Mouse (Mus musculus) olfactory bulb, adult 2 months (tissue): ENCODE measurements around the gene Trappc6a. TPM values are rescaled to one million over a fixed set of nuclear protein-coding genes. Genes with fewer than 3 reads are reported as not detected.

Experiments used
- H3K27ac ChIP-seq: fragments of 200-500 bp; 2 replicates; pipeline ENCODE4 v1.5.1; 2012; ENCODE audit warnings: low read depth, low read length; ENCODE audit not compliant: insufficient read depth
- H3K4me1 ChIP-seq: fragments of 200-500 bp; 2 replicates; pipeline ENCODE4 v1.6.1; 2012; ENCODE audit warnings: low read length; ENCODE audit not compliant: control insufficient read depth, insufficient read depth
- H3K4me3 ChIP-seq: fragments of 200-500 bp; 2 replicates; pipeline ENCODE4 v1.5.1; 2012; ENCODE audit warnings: mild to moderate bottlenecking, low read depth, low read length, moderate library complexity; ENCODE audit not compliant: insufficient read depth
- CTCF ChIP-seq: fragments of 200-500 bp; IDR thresholded peaks from 2 replicates; pipeline ENCODE4 v1.5.1; 2012; ENCODE audit warnings: low read depth, mild to moderate bottlenecking, low read length, moderate library complexity; ENCODE audit not compliant: insufficient read depth
- POLR2A ChIP-seq: fragments of 200-500 bp; IDR thresholded peaks from 2 replicates; pipeline ENCODE4 v1.6.1; 2012; ENCODE audit warnings: mild to moderate bottlenecking, low read depth, low read length, moderate library complexity; ENCODE audit not compliant: insufficient read depth
- WGBS: fragments of 180-500 bp; shearing (Covaris S2); methylation state at CpG from one replicate; pipeline ENCODE4 v1.1.7; 2018; 5-methylcytosine and 5-hydroxymethylcytosine counted together
- polyA plus RNA-seq: library from polyadenylated mRNA; stranded (reverse); fragments of >200 nt; gene quantifications from 2 replicates; pipeline ENCODE4 v1.2.4, GENCODE M21; 2012; ENCODE audit warnings: low replicate concordance; ENCODE audit not compliant: missing spikeins, insufficient read depth, insufficient read length

Trappc6a gene
- polyA plus RNA-seq, 1 experiment, result not detected

DNA sequence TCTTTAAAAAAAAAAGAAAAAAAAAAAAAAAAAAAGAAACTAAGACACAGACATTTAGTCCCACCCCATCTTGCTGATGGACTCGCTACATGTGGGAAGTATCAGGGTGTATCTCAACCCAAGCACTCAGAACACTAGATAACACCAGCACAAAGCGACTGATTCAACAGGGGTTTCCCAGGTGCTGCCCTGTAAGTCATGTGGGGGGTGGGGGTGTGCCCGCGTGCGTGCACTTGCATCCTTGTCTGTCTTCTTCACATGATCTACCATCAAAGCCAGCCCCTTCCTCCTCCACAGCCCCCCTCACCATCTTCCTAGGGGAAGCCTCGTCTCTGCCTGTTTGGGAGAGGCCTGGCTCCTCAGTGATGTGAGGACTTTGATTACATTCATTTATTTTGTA is 4.2 kb downstream of the Trappc6a start:
- TF ChIP-seq CTCF (no peak), POLR2A (no peak)
- WGBS, result 84% methylated on average over 6 of the region's 6 CpGs
- no peak overlapping the region for H3K27ac ChIP-seq
- H3K4me3 ChIP-seq, result no peak overlapping the region
- H3K4me1 ChIP-seq, result peaks cover 12% of the 10 kb centered on the region; the same call in 1 of the 2 replicates

- 4% methylated on average over 17 of the region's 29 CpGs for WGBS
- TF ChIP-seq CTCF (no peak), POLR2A (no peak)
- Histone ChIP-seq H3K27ac (no peak within 1 kb of the TSS), H3K4me3 (no peak within 1 kb of the TSS), H3K4me1 (peaks cover 10% of the 10 kb centered on the region)
Observed at GRCm38 (mm10) chr7:19517652-19518365, 9.6 kb downstream of the Trappc6a start, which contains the start of gene Nkpd1. Gene Nkpd1, plus strand, starts transcription at chr7:19517838.

GRCm38 (mm10) chr7:19520032-19520431 is 11.8 kb downstream of the Trappc6a start:
- H3K4me3 ChIP-seq, result no peak overlapping the region
- 25% methylated on average over 23 of the region's 23 CpGs for WGBS
- no peak overlapping the region for H3K27ac ChIP-seq
- H3K4me1 ChIP-seq, result peaks cover 30% of the 10 kb centered on the region
- TF ChIP-seq CTCF, result no peak
- no peak for TF ChIP-seq POLR2A

- TF ChIP-seq POLR2A, result no peak
- no peak for TF ChIP-seq CTCF
- 5% methylated on average over 72 of the region's 72 CpGs for WGBS
- Histone ChIP-seq H3K4me3 (peak overlapping the region; percentile 42), H3K4me1 (peaks cover 26% of the 10 kb centered on the region), H3K27ac (no peak overlapping the region)
Observed at GRCm38 (mm10) chr7:19523017-19523756, 15.0 kb downstream of the Trappc6a start.

DNA sequence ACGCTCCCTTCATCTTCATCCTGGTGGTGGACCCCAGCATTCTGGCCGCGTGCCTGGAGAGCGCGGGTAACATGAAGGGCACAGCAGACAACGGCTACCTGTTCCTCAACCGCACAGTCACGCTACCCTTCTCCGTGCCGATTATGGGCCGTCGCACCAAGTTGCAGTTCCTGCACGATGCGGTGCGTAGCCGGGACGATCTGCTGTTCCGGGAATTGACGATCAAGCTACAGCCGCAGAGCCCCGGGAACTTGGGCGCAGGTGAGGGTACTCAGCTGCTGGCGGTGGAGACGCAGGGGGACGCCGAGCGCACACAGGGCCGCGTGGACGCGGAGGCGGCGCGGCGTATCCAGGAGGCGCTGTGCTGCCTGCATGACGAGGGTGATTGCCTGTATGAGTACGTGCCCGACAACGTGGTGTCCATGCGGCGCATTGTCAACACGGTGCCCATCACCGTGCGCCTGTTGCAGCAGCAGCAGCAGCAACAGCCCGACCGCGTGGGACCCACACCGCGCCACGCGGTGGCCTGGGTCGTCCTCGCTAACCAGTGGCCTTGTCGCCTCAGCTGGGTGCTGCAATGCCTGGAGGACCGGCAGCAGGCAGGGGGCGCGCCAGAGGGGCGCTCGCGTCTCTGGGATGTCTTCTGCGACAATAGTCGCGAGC is 15.7 kb downstream of the Trappc6a start:
- no peak overlapping the region for H3K27ac ChIP-seq
- under 1% methylated on average over 64 of the region's 64 CpGs for WGBS
- H3K4me1 ChIP-seq, result peaks cover 26% of the 10 kb centered on the region
- TF ChIP-seq CTCF (peak; percentile 44; the same call in 1 of the 2 replicates), POLR2A (no peak)
- peak overlapping the region; percentile 42 for H3K4me3 ChIP-seq

DNA sequence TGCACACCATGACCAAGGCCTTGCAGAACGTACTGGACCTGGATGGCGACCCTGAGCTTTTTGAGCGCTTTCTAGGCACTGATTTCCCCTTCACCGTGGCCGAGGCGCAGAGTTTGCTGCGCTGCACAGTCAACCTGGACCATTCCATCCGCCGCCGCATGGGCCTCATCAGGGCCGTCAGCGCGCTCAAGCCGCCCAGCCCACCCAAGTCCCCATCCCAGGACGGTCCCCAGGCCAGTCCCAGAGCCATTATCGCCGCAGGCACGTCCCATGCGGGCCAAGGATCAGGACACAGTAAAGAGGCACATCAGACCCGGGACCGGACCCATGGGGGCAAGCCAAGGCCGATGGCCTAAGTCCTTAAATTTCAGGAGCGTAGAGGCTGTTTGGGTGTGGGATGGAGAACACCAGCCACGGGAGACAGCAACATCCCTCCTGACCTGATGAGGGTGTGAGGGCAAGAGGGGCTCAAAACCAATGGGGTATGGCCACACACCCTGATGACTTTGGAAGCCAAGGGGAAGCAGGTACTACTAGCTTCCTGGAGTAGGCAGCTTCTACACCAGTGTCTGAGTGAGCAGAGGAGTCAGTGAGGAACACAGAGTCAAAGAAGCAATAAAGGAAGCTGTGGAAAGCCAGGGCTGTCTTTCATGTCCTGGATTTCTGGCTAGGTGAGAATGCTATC is 16.4 kb downstream of the Trappc6a start:
- TF ChIP-seq CTCF, result no peak
- Histone ChIP-seq H3K4me1 (peaks cover 26% of the 10 kb centered on the region), H3K27ac (no peak overlapping the region), H3K4me3 (peak overlapping the region; percentile 42)
- 15% methylated on average over 24 of the region's 24 CpGs for WGBS

GRCm38 (mm10) chr7:19525105-19525481 is 16.9 kb downstream of the Trappc6a start:
- Histone ChIP-seq H3K27ac (no peak overlapping the region), H3K4me1 (peaks cover 22% of the 10 kb centered on the region), H3K4me3 (no peak overlapping the region)
- TF ChIP-seq CTCF, result no peak
- TF ChIP-seq POLR2A, result no peak
- WGBS, result 73% methylated on average over 2 of the region's 2 CpGs

GRCm38 (mm10) chr7:19531077-19531476 is 22.9 kb downstream of the Trappc6a start:
- Histone ChIP-seq H3K4me1 (0 out of 2 replicates have a peak, but pooled peaks cover 1% of the 10 kb centered on the region), H3K27ac (no peak overlapping the region), H3K4me3 (no peak overlapping the region)
- TF ChIP-seq CTCF (no peak), POLR2A (no peak)
- WGBS, result 80% methylated on average over 10 of the region's 10 CpGs

DNA sequence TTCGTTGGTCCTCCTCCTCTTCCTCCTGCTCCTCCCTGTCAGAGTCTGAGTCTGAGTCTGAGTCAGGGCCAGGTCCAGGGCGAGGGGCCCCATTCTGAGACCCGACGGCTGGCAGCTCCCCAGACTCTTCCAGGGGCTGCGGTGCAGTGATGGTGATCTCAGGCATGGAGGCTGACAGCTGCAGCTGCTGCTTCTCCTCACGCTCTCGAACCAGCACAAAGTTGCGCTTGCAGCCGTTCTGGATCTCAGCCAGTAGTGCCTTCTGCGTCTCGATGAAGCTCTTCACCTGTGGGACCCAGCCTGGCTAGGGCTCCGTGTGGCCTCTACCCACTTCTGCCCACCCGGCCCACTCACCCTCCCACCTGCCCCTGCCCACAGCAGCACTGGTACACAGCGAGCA is 24.0 kb downstream of the Trappc6a start:
- WGBS, result 63% methylated on average over 14 of the region's 14 CpGs
- H3K27ac ChIP-seq, result no peak overlapping the region
- TF ChIP-seq CTCF (no peak), POLR2A (no peak)
- H3K4me3 ChIP-seq, result no peak overlapping the region
- peaks cover 7% of the 10 kb centered on the region; the same call in 1 of the 2 replicates for H3K4me1 ChIP-seq
